Mouse (Mus musculus): ENCODE results near the gene Ddx47. TPM values are rescaled to one million over a fixed set of nuclear protein-coding genes. Genes with fewer than 3 reads are reported as not detected.
A peak's percentile ranks its signal among the peaks of the same experiment; 100 is the strongest.

The Ddx47 gene
- 74.2 and 78.7 TPM in 2 replicates for polyA plus RNA-seq (2015; fragmentation: Nextera tagmentation; extraction: Ambion mirVana)

- WGBS, result 5% methylated on average over 19 of the region's 19 CpGs
These were observed at the start of gene Ddx47 for GRCm38 (mm10) chr6:135011048-135011733. Gene Ddx47, plus strand, starts transcription at chr6:135011612.

GRCm38 (mm10) chr6:134961858-134962517, 49.4 kb upstream of the Ddx47 start:
- Histone ChIP-seq H3K9ac (ENCODE audit: low read depth, low read length) (no peak overlapping the region), H3K27ac (ENCODE audit: low read depth, low read length) (no peak overlapping the region), H3K9me3 (ENCODE audit: control insufficient read depth, low read length) (no peaks in the 10 kb centered on the region), H3K4me3 (ENCODE audit: low read length) (no peak overlapping the region), H3K36me3 (ENCODE audit: control insufficient read depth, insufficient read depth, low read length) (no peaks in the 10 kb centered on the region), H3K27me3 (replicated peaks; ENCODE audit: control insufficient read depth, insufficient read depth, low read length) (no peaks in the 10 kb centered on the region), H3K4me2 (ENCODE audit: low read length) (no peak overlapping the region), H3K4me1 (ENCODE audit: control insufficient read depth, insufficient read depth, low read depth, low read length) (no peaks in the 10 kb centered on the region; the same call in 1 of the 2 replicates)
- 35% methylated on average over 9 of the region's 9 CpGs for WGBS
- no peak for ATAC-seq

More at GRCm38 (mm10) chr6:135011048-135011733, at the start of gene Ddx47:
- peak; percentile 95 for ATAC-seq
- Histone ChIP-seq H3K9ac (ENCODE audit: low read depth, low read length) (peak within 1 kb of the TSS; percentile 80), H3K4me1 (ENCODE audit: control insufficient read depth, insufficient read depth, low read depth, low read length) (peaks cover 6% of the 10 kb centered on the region), H3K27me3 (replicated peaks; ENCODE audit: control insufficient read depth, insufficient read depth, low read length) (no peaks in the 10 kb centered on the region), H3K4me3 (ENCODE audit: low read length) (peak within 1 kb of the TSS; percentile 64), H3K4me2 (ENCODE audit: low read length) (peak within 1 kb of the TSS; percentile 73), H3K9me3 (ENCODE audit: control insufficient read depth, low read length) (no peaks in the 10 kb centered on the region), H3K36me3 (ENCODE audit: control insufficient read depth, insufficient read depth, low read length) (peaks cover 20% of the 10 kb centered on the region), H3K27ac (ENCODE audit: low read depth, low read length) (peak within 1 kb of the TSS; percentile 65)

- Histone ChIP-seq H3K4me2 (ENCODE audit: low read length) (no peak overlapping the region), H3K27ac (ENCODE audit: low read depth, low read length) (no peak overlapping the region), H3K9me3 (ENCODE audit: control insufficient read depth, low read length) (no peaks in the 10 kb centered on the region), H3K36me3 (ENCODE audit: control insufficient read depth, insufficient read depth, low read length) (no peaks in the 10 kb centered on the region), H3K27me3 (replicated peaks; ENCODE audit: control insufficient read depth, insufficient read depth, low read length) (no peaks in the 10 kb centered on the region), H3K4me3 (ENCODE audit: low read length) (no peak overlapping the region), H3K4me1 (ENCODE audit: control insufficient read depth, insufficient read depth, low read depth, low read length) (no peaks in the 10 kb centered on the region; the same call in 1 of the 2 replicates), H3K9ac (ENCODE audit: low read depth, low read length) (no peak overlapping the region)
- ATAC-seq, result 0 out of 2 replicates have a peak, but pooled peaks have one; percentile 42
- WGBS, result 37% methylated on average over 5 of the region's 5 CpGs
These were observed 48.9 kb upstream of the Ddx47 start for GRCm38 (mm10) chr6:134962518-134962893.

DNA sequence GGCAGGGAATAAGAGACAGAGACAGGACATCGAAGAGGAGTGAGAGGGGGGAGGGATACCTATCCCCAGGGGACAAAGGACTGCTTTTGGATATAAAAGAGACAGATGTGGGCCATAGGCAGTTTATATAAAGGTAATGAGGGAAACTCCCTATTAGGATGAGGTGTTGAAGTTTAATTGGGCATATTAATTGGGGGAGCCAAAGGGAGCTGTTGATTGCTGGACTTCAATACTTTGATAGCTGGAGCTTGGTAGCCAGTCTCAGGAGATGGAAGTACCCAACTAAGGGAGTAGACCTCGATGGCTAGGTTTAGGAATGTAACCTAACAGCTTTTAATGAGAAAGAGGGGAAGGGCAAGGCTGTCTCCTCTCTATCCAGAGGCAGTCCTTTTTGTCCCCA, 47.5 kb upstream of the Ddx47 start:
- H3K4me1 ChIP-seq (ENCODE audit: control insufficient read depth, insufficient read depth, low read depth, low read length), result no peaks in the 10 kb centered on the region; the same call in 1 of the 2 replicates
- H3K27ac ChIP-seq (ENCODE audit: low read depth, low read length), result no peak overlapping the region
- H3K4me3 ChIP-seq (ENCODE audit: low read length), result no peak overlapping the region
- H3K36me3 ChIP-seq (ENCODE audit: control insufficient read depth, insufficient read depth, low read length), result no peaks in the 10 kb centered on the region
- no peak overlapping the region for H3K9ac ChIP-seq (ENCODE audit: low read depth, low read length)
- no peaks in the 10 kb centered on the region for H3K27me3 ChIP-seq (replicated peaks; ENCODE audit: control insufficient read depth, insufficient read depth, low read length)
- H3K4me2 ChIP-seq (ENCODE audit: low read length), result no peak overlapping the region
- no peaks in the 10 kb centered on the region for H3K9me3 ChIP-seq (ENCODE audit: control insufficient read depth, low read length)
- WGBS, result 86% methylated on average over 2 of the region's 2 CpGs
- ATAC-seq, result no peak

DNA sequence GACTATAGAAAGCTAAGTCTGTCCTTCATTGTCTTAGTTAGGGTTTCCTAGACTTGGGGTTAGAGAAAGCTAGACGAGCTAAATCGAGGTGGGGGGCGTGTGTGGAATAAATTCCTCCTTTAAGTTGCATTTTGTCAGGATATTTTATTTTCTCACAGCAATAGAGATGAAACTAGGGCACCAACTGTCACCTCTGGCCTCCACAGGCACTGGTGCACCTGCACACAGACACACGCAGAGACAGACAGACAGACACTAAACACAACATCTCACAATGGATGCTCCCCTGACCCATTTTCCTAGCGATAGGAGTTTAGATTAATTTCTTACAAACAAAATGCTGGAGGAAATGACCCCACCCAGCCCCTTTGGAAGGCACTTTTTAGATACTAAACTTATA, 44.7 kb upstream of the Ddx47 start:
- Histone ChIP-seq H3K4me1 (ENCODE audit: control insufficient read depth, insufficient read depth, low read depth, low read length) (no peaks in the 10 kb centered on the region), H3K4me3 (ENCODE audit: low read length) (no peak overlapping the region), H3K4me2 (ENCODE audit: low read length) (no peak overlapping the region), H3K36me3 (ENCODE audit: control insufficient read depth, insufficient read depth, low read length) (no peaks in the 10 kb centered on the region), H3K27me3 (replicated peaks; ENCODE audit: control insufficient read depth, insufficient read depth, low read length) (no peaks in the 10 kb centered on the region), H3K9me3 (ENCODE audit: control insufficient read depth, low read length) (no peaks in the 10 kb centered on the region), H3K9ac (ENCODE audit: low read depth, low read length) (no peak overlapping the region), H3K27ac (ENCODE audit: low read depth, low read length) (no peak overlapping the region)
- no peak for ATAC-seq
- 84% methylated on average over 5 of the region's 5 CpGs for WGBS

- Histone ChIP-seq H3K36me3 (ENCODE audit: control insufficient read depth, insufficient read depth, low read length) (no peaks in the 10 kb centered on the region), H3K9me3 (ENCODE audit: control insufficient read depth, low read length) (no peaks in the 10 kb centered on the region), H3K27ac (ENCODE audit: low read depth, low read length) (no peak overlapping the region), H3K4me2 (ENCODE audit: low read length) (no peak overlapping the region), H3K9ac (ENCODE audit: low read depth, low read length) (no peak overlapping the region), H3K4me3 (ENCODE audit: low read length) (no peak overlapping the region), H3K4me1 (ENCODE audit: control insufficient read depth, insufficient read depth, low read depth, low read length) (no peaks in the 10 kb centered on the region), H3K27me3 (replicated peaks; ENCODE audit: control insufficient read depth, insufficient read depth, low read length) (no peaks in the 10 kb centered on the region)
- no peak for ATAC-seq
- WGBS, result 84% methylated on average over 1 of the region's 1 CpGs
These were observed 43.1 kb upstream of the Ddx47 start for GRCm38 (mm10) chr6:134968326-134968725.

DNA sequence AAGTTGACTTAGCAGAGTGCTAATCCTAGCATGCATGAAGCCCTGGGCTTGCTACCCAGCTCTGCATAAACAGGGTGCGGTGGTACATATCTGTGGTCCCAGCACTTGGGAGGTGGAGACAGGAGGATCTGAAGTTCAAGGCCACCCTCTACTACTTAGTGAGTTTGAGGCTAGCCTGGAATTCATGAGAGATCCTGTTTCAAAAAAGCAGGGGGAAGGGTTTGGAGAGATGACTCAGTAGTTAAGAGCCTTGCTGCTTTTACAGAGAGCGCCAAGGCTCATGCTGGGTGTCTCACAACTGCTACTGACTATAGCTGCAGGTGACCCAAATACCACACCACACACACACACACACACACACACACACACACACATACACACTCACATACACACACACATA, 41.9 kb upstream of the Ddx47 start:
- 96% methylated on average over 2 of the region's 2 CpGs for WGBS
- H3K4me3 ChIP-seq (ENCODE audit: low read length), result no peak overlapping the region
- ATAC-seq, result no peak

DNA sequence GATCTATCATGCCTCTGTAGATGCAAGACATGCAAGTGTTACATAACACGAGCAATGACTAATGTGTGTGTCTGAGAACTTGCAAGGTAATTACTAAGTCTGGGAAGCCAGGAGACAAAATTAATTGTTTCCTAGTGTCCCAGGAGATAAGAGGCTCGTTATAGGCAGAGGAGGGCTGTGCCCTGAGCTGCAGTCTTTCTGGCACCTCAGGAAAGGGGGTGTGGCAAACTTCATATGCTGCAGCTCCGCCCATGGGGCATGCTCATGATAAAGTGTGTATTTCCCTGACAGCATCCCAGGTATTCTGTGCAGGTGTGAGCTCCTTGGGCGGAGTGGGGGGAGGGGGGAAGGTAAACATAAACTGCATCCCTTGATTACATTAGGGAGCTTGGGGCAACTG, 39.3 kb upstream of the Ddx47 start:
- Histone ChIP-seq H3K27ac (ENCODE audit: low read depth, low read length) (no peak overlapping the region), H3K27me3 (replicated peaks; ENCODE audit: control insufficient read depth, insufficient read depth, low read length) (no peaks in the 10 kb centered on the region), H3K4me2 (ENCODE audit: low read length) (no peak overlapping the region), H3K9ac (ENCODE audit: low read depth, low read length) (no peak overlapping the region), H3K4me3 (ENCODE audit: low read length) (no peak overlapping the region), H3K36me3 (ENCODE audit: control insufficient read depth, insufficient read depth, low read length) (no peaks in the 10 kb centered on the region), H3K4me1 (ENCODE audit: control insufficient read depth, insufficient read depth, low read depth, low read length) (no peaks in the 10 kb centered on the region), H3K9me3 (ENCODE audit: control insufficient read depth, low read length) (no peaks in the 10 kb centered on the region)
- WGBS, result 61% methylated on average over 4 of the region's 4 CpGs
- ATAC-seq, result peak; percentile 58; the same call in 1 of the 2 replicates

More for the DNA sequence above, 41.9 kb upstream of the Ddx47 start:
- Histone ChIP-seq H3K9ac (ENCODE audit: low read depth, low read length) (no peak overlapping the region), H3K4me1 (ENCODE audit: control insufficient read depth, insufficient read depth, low read depth, low read length) (no peaks in the 10 kb centered on the region), H3K36me3 (ENCODE audit: control insufficient read depth, insufficient read depth, low read length) (no peaks in the 10 kb centered on the region), H3K27me3 (replicated peaks; ENCODE audit: control insufficient read depth, insufficient read depth, low read length) (no peaks in the 10 kb centered on the region), H3K9me3 (ENCODE audit: control insufficient read depth, low read length) (no peaks in the 10 kb centered on the region), H3K4me2 (ENCODE audit: low read length) (no peak overlapping the region), H3K27ac (ENCODE audit: low read depth, low read length) (no peak overlapping the region)

- WGBS, result 38% methylated on average over 6 of the region's 6 CpGs
- peaks cover 2% of the 10 kb centered on the region; the same call in 1 of the 2 replicates for H3K4me1 ChIP-seq (ENCODE audit: control insufficient read depth, insufficient read depth, low read depth, low read length)
- no peak overlapping the region for H3K4me3 ChIP-seq (ENCODE audit: low read length)
- no peaks in the 10 kb centered on the region for H3K9me3 ChIP-seq (ENCODE audit: control insufficient read depth, low read length)
- H3K27me3 ChIP-seq (replicated peaks; ENCODE audit: control insufficient read depth, insufficient read depth, low read length), result no peaks in the 10 kb centered on the region
- no peak overlapping the region for H3K27ac ChIP-seq (ENCODE audit: low read depth, low read length)
- no peak overlapping the region for H3K4me2 ChIP-seq (ENCODE audit: low read length)
- no peaks in the 10 kb centered on the region for H3K36me3 ChIP-seq (ENCODE audit: control insufficient read depth, insufficient read depth, low read length)
- H3K9ac ChIP-seq (ENCODE audit: low read depth, low read length), result no peak overlapping the region
- no peak for ATAC-seq
These were observed 34.8 kb upstream of the Ddx47 start for GRCm38 (mm10) chr6:134976628-134977027.

Data from hindbrain, embryonic 16.5 days (tissue).